Mouse (Mus musculus): ENCODE data around the gene Nr1d1. TPM values are rescaled to one million over a fixed set of nuclear protein-coding genes. Genes with fewer than 3 reads are reported as not detected.

The Nr1d1 gene
- polyA plus RNA-seq, 1 experiment from 2014 or later, result 2.4 TPM

DNA sequence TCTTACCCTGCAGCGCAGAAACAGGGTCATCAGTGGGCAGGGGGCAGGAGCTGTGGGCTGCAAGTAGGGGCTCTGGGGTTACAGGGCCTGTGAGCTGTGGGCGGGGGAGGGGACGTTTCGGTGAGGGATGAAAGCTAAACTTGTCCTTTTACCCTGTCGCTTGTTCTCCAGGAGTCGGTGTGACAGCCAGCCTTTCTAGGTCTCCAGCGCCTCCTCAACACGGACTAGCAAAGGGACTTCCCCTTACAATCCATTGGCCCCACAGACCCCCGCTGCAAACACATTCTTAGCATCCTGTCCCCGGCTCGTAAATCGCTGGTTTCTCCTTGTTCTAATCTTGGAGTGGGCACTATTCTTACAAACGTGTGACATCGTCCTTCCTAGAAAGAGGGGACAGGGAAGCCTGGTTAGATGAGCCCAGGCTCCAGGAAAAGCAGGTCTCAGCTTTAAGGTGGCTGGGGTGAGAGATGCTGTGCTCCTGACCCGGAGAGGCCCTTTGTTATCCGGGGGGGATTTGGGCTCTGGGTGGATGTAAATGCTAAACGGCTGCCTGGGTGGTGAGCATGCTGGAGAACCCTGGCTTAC is 7.6 kb upstream of the Nr1d1 start:
- H3K9me3 ChIP-seq (ENCODE audit: low read length), result no peaks in the 10 kb centered on the region
- no peaks in the 10 kb centered on the region for H3K27me3 ChIP-seq (ENCODE audit: insufficient read depth, low read length)
- H3K27ac ChIP-seq (ENCODE audit: low read length), result peak overlapping the region; percentile 99
- H3K4me2 ChIP-seq (replicated peaks; ENCODE audit: low read depth, low read length), result peak overlapping the region; percentile 51
- H3K9ac ChIP-seq (replicated peaks; ENCODE audit: low read length), result peak overlapping the region; percentile 67
- H3K4me3 ChIP-seq (ENCODE audit: low read length), result peak overlapping the region; percentile 26; the same call in 1 of the 2 replicates
- no peak for ATAC-seq (ENCODE audit: low FRiP score, low TSS enrichment)
- WGBS, result 4% methylated on average over 17 of the region's 17 CpGs
- H3K4me1 ChIP-seq (ENCODE audit: insufficient read depth, low read length), result peaks cover 76% of the 10 kb centered on the region
- no peaks in the 10 kb centered on the region for H3K36me3 ChIP-seq (ENCODE audit: insufficient read depth, low read length)

DNA sequence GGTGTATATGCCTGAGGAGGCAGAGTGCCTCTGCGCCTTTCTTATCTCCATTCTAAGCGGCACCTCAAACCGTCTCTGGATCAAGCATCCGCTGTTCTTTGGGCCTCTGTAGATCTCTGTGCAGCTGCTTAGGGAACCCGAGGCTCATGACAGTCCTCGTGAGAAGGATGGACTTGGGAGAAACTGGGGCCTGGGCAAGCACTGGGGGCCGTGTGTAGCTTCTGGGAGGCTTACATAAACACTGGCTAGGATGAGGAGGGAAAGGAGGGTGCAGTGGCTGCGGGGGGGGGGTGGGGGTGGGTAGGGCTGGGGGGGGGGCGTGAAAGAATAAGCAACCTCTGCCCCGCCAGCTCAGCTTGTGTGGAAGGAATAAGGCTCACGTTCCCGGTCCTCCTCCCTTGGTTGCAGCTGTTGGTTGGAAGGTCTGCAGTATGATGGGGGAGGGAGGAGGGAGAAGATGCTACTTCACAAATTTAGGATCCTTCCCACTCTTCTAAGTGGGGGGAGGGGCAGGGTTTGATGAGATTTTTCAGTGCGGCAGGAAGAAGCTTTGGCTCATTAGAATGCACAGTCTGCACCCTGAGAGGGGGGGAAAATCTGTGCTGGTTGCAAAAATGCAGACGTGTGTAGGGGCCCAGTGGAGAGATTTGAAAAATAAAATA is 6.8 kb upstream of the Nr1d1 start:
- Histone ChIP-seq H3K36me3 (ENCODE audit: insufficient read depth, low read length) (no peaks in the 10 kb centered on the region), H3K9ac (replicated peaks; ENCODE audit: low read length) (peak overlapping the region; percentile 23), H3K27ac (ENCODE audit: low read length) (peak overlapping the region; percentile 99), H3K27me3 (ENCODE audit: insufficient read depth, low read length) (no peaks in the 10 kb centered on the region), H3K4me2 (replicated peaks; ENCODE audit: low read depth, low read length) (peak overlapping the region; percentile 2; the same call in 1 of the 2 replicates), H3K9me3 (ENCODE audit: low read length) (no peaks in the 10 kb centered on the region), H3K4me1 (ENCODE audit: insufficient read depth, low read length) (peaks cover 78% of the 10 kb centered on the region), H3K4me3 (ENCODE audit: low read length) (no peak overlapping the region)
- WGBS, result 17% methylated on average over 13 of the region's 14 CpGs
- 0 out of 2 replicates have a peak, but pooled peaks have one; percentile 8 for ATAC-seq (ENCODE audit: low FRiP score, low TSS enrichment)

DNA sequence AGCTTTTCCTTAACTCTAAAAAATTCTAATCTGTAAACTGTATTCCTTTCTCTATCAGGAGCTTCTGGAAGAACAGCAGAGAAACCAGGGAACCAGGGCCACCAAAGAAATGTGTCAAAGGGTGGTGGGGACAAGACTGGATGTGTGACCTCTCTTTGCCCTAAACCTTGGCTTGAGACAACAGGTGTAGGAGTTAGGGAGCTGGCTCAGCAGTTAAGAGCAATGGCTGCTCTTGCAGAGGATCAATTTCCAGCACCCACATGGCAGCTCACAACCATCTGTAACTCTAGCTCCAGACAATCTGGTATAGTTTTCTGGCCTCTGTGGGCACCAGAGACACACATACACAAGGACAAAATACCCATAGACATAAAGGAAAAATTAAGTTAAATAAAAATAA is 2.8 kb upstream of the Nr1d1 start:
- Histone ChIP-seq H3K27me3 (ENCODE audit: insufficient read depth, low read length) (no peaks in the 10 kb centered on the region), H3K9ac (replicated peaks; ENCODE audit: low read length) (no peak overlapping the region), H3K9me3 (ENCODE audit: low read length) (no peaks in the 10 kb centered on the region), H3K4me3 (ENCODE audit: low read length) (no peak overlapping the region), H3K36me3 (ENCODE audit: insufficient read depth, low read length) (no peaks in the 10 kb centered on the region), H3K4me1 (ENCODE audit: insufficient read depth, low read length) (peaks cover 79% of the 10 kb centered on the region), H3K4me2 (replicated peaks; ENCODE audit: low read depth, low read length) (no peak overlapping the region), H3K27ac (ENCODE audit: low read length) (peak overlapping the region; percentile 94)
- no peak for ATAC-seq (ENCODE audit: low FRiP score, low TSS enrichment)

DNA sequence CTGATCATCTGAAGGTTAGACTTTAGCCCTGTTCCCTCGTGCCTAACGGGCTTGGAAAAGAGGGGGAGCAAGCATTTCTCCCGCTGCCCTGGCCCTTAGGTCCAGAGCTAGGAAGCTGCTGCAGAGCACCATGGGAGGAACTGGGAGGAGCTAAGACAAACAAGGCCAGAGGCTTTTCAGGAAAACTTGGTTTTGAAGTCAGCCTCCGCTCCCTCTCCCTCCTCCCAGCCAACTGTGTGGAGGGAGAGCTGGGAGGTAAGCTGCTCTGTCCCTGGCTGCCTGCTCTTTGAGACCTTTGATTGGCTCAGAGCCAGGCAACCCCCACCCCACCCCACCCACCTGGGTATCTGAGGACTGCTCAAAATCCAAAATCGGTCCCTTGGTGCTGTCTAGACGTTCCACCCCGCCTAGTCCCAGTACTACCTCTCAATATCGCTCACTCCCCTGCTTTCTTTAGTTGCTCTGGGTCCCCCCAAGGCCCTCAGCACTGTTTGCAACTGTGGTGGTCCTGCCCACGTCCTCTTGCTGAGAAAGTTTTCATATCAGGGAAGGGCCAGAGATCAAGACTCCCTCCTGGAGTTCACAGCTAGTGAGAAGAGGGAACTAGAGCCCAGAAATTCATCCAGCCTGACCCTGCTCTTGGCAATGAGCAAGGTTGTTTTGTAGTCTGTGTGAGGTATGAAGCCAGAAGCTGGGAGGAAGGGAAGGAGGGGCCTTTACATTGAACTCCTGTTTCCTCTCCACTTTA is 1.9 kb upstream of the Nr1d1 start:
- no peaks in the 10 kb centered on the region for H3K36me3 ChIP-seq (ENCODE audit: insufficient read depth, low read length)
- H3K4me2 ChIP-seq (replicated peaks; ENCODE audit: low read depth, low read length), result peak overlapping the region; percentile 82
- H3K4me3 ChIP-seq (ENCODE audit: low read length), result no peak overlapping the region
- 5% methylated on average over 9 of the region's 9 CpGs for WGBS
- peak; percentile 17; the same call in 1 of the 2 replicates for ATAC-seq (ENCODE audit: low FRiP score, low TSS enrichment)
- peaks cover 78% of the 10 kb centered on the region for H3K4me1 ChIP-seq (ENCODE audit: insufficient read depth, low read length)
- no peaks in the 10 kb centered on the region for H3K27me3 ChIP-seq (ENCODE audit: insufficient read depth, low read length)
- H3K27ac ChIP-seq (ENCODE audit: low read length), result peak overlapping the region; percentile 94
- H3K9ac ChIP-seq (replicated peaks; ENCODE audit: low read length), result peak overlapping the region; percentile 62
- H3K9me3 ChIP-seq (ENCODE audit: low read length), result no peaks in the 10 kb centered on the region

DNA sequence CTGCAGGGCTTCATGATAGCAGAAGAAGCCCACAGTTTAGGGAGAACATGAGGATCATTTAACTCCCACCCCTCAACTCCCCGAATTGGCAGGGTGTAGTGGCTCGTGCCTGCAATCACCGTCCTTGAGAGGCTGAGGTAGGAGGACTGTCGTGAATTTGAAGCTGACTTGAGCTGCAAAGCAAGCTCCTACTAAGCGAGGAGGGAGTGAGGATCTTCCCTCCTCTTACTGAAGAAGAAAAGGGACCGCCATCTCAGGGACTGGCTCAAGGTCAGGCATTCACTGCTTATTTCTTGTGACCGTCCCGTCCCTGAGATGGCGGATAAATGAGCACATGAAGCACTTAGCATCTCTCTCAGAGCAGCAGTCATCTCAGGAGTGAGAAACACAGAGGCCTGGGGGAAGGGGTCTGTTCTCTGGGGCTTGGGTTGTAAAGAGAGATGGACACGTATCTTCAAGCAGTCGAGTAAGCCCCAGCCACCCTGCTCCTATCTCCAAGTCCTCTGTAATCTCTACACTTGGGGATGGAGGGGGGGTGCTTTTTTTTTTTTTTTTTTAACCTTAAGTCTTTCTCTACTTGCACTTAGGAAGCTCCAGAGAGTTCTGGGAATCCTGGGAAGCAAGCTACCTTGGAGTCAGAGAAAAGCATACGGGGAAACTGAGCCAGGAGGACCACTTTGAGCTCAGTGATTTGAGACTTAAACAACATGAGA is 1.1 kb upstream of the Nr1d1 start:
- H3K4me3 ChIP-seq (ENCODE audit: low read length), result peak overlapping the region; percentile 44
- WGBS, result 31% methylated on average over 12 of the region's 12 CpGs

DNA sequence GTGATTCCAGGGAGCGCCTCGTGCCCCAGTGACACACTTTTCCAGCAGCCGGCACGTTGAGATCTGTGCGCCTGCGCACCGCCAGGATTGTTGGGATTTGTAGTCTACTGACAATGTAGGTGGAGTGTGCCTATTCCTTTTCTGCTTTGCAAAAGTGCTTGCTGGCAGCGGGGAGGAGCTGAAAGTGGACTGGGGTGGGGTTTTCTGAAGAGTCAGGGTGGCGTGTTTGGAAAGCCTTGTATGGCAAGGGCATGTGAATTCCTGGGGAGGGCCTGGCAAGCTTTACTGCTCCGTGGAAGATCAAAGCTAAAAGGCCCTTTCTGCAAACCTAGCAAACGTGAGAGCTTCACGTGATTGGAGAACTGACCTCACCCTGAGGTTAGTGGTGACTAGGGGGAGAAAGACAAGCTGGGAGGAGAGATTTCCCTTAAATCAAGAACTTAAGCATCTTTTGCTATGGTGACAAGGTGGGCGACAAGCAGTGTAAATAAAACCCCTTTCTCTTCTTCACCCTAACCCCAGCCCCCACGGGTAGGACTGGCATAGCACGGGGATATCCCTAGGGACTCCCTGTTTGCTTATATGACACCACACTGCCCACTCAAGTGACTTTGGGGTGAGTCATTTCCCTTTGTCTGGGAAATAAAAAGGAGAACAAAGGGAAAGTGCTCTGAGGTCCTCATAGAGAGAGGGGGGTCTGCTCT is 367 bp upstream of the Nr1d1 start:
- Histone ChIP-seq H3K4me3 (ENCODE audit: low read length) (peak overlapping the region; percentile 44), H3K9me3 (ENCODE audit: low read length) (no peaks in the 10 kb centered on the region), H3K27ac (ENCODE audit: low read length) (peak overlapping the region; percentile 94), H3K27me3 (ENCODE audit: insufficient read depth, low read length) (no peaks in the 10 kb centered on the region), H3K4me1 (ENCODE audit: insufficient read depth, low read length) (peaks cover 63% of the 10 kb centered on the region), H3K4me2 (replicated peaks; ENCODE audit: low read depth, low read length) (peak overlapping the region; percentile 82), H3K36me3 (ENCODE audit: insufficient read depth, low read length) (peaks cover 2% of the 10 kb centered on the region), H3K9ac (replicated peaks; ENCODE audit: low read length) (peak overlapping the region; percentile 62)
- WGBS, result 1% methylated on average over 15 of the region's 15 CpGs
- ATAC-seq (ENCODE audit: low FRiP score, low TSS enrichment), result peak; percentile 73

More for the DNA sequence above, 1.1 kb upstream of the Nr1d1 start:
- H3K9ac ChIP-seq (replicated peaks; ENCODE audit: low read length), result peak overlapping the region; percentile 62
- no peaks in the 10 kb centered on the region for H3K9me3 ChIP-seq (ENCODE audit: low read length)
- H3K27ac ChIP-seq (ENCODE audit: low read length), result peak overlapping the region; percentile 94
- peak overlapping the region; percentile 82 for H3K4me2 ChIP-seq (replicated peaks; ENCODE audit: low read depth, low read length)
- H3K4me1 ChIP-seq (ENCODE audit: insufficient read depth, low read length), result peaks cover 70% of the 10 kb centered on the region
- no peaks in the 10 kb centered on the region for H3K36me3 ChIP-seq (ENCODE audit: insufficient read depth, low read length)
- ATAC-seq (ENCODE audit: low FRiP score, low TSS enrichment), result no peak
- H3K27me3 ChIP-seq (ENCODE audit: insufficient read depth, low read length), result no peaks in the 10 kb centered on the region

DNA sequence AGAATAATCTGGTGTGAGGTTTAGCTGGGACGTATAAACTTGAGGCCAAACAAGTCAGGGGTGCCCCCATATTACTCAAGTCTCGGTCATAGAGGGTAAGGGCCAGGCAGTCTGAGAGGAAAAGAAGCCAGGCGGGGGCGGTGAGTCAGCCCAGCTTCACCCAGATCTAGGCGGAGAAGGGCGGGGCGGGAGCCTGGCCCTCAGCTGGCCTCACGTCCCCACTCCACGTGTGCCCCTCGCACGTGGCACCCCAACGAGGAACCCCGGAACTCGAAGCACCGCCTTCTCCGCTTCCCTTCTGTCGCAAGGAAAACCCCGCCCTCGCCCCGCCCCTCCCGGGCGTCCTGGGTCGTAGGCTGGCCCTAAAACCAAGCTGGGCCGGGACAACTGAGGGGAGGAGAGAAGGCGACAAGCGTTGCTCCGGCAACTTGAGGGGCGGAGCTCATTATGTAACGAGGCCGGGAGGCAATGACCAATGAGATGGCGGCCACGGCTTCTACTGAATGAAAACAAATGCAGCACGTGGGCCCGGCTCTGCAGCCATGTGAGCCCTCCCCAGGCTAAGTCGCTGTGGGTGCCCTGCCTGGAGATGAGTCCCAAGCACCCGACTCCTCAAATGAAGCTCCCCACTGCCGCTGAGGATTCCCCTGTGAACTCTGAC is 1.4 kb downstream of the Nr1d1 start:
- no peaks in the 10 kb centered on the region for H3K27me3 ChIP-seq (ENCODE audit: insufficient read depth, low read length)
- peak overlapping the region; percentile 55; the same call in 1 of the 2 replicates for H3K9ac ChIP-seq (replicated peaks; ENCODE audit: low read length)
- H3K4me3 ChIP-seq (ENCODE audit: low read length), result peak overlapping the region; percentile 44
- peak; percentile 86 for ATAC-seq (ENCODE audit: low FRiP score, low TSS enrichment)
- WGBS, result under 1% methylated on average over 37 of the region's 37 CpGs
- peaks cover 14% of the 10 kb centered on the region for H3K36me3 ChIP-seq (ENCODE audit: insufficient read depth, low read length)
- peak overlapping the region; percentile 51; the same call in 1 of the 2 replicates for H3K27ac ChIP-seq (ENCODE audit: low read length)
- peaks cover 62% of the 10 kb centered on the region for H3K4me1 ChIP-seq (ENCODE audit: insufficient read depth, low read length)
- H3K9me3 ChIP-seq (ENCODE audit: low read length), result no peaks in the 10 kb centered on the region
- H3K4me2 ChIP-seq (replicated peaks; ENCODE audit: low read depth, low read length), result peak overlapping the region; percentile 82

DNA sequence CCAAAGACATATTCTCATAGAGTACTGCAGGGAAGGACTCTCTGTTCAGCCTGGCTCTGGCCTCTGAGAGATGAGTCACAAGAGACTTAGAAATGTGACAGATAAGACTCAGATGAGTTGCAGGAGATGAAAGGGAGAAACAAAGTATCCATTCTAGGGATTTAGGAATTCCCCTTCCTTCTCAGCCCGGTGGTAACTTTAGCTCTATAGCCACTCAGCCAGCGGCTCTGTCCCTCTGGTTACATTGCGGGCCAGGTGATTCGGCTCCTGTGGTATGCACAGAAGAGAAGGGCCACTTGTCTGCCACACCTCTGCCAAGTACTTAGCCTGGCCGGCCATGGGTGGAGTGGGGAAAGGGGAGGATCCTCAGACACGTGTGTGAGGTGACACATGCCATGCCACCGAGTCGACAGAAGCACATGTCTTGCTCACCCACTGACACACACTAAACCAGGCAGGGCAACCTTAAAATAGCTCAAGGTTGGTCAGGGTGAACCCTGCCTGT is 2.4 kb downstream of the Nr1d1 start:
- no peaks in the 10 kb centered on the region for H3K27me3 ChIP-seq (ENCODE audit: insufficient read depth, low read length)
- H3K36me3 ChIP-seq (ENCODE audit: insufficient read depth, low read length), result peaks cover 14% of the 10 kb centered on the region
- no peak overlapping the region for H3K9ac ChIP-seq (replicated peaks; ENCODE audit: low read length)
- H3K4me2 ChIP-seq (replicated peaks; ENCODE audit: low read depth, low read length), result no peak overlapping the region; the same call in 1 of the 2 replicates
- H3K9me3 ChIP-seq (ENCODE audit: low read length), result no peaks in the 10 kb centered on the region
- no peak for ATAC-seq (ENCODE audit: low FRiP score, low TSS enrichment)
- H3K4me1 ChIP-seq (ENCODE audit: insufficient read depth, low read length), result peaks cover 68% of the 10 kb centered on the region
- 36% methylated on average over 8 of the region's 8 CpGs for WGBS
- no peak overlapping the region for H3K4me3 ChIP-seq (ENCODE audit: low read length)
- H3K27ac ChIP-seq (ENCODE audit: low read length), result peak overlapping the region; percentile 51; the same call in 1 of the 2 replicates
